Mouse (Mus musculus): ENCODE measurements around the gene Corin. TPM values are rescaled to one million over a fixed set of nuclear protein-coding genes. Genes with fewer than 3 reads are reported as not detected.

Gene Corin
- polyA plus RNA-seq, 1 experiment from 2014 or later = not detected

DNA sequence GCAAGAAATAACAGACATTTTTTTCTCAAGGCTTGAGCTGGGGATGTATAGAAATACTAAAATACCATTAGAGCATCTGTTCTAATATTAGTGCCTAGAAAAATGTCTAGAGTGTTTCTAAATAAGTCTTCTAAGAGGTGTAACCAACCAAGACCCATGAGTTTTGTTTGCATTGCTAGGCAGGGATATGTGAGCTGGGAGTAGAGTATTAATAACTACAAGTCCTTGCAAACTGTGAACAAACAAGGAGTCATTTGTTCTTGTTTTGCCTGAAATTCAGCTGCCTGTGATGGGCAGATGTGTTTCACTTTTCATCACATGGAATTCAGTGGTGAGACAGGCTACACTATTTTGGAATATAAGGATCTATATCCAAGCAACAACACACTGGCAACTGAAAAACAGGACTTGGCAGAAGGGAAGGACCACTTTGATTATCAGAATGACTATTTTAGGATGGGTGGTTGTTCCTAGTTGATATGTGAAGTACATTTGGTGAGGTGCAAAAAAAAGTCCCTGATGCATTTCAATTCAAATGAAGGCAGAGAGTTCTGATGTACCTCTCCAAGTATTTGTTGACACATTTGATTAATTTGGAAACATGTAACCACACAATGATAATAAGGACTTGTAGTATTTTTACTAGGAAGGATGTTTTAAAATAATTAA is 78.8 kb downstream of the Corin start:
- H3K4me1 ChIP-seq (ENCODE audit: control insufficient read depth, insufficient read depth, low read length) = no peaks in the 10 kb centered on the region

DNA sequence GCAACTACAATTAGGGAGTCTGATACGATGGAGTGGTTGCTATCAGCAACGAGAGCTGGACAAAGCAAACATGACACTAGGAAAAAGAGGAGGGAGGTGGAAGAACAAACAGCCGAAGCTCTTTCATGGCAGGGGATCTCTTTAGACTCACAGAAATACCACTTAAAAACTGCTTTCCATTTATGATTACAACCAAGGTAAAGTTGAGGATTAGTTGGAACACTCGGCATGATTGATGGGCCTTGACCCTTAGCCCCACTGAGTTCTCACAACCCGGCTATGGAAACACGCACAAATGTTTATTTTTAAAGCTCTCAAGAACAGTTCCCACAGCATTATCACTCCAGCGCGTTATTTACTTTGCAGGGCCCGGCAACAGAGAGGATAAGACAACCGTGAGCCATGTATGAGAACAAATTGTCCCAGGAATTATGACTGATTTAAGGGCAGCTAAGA is 92.4 kb downstream of the Corin start:
- Histone ChIP-seq H3K4me1 (ENCODE audit: control insufficient read depth, insufficient read depth, low read length) (no peaks in the 10 kb centered on the region), H3K4me2 (ENCODE audit: low read length) (no peak overlapping the region), H3K36me3 (ENCODE audit: control insufficient read depth, insufficient read depth, low read length) (no peaks in the 10 kb centered on the region), H3K4me3 (ENCODE audit: low read depth, low read length) (no peak overlapping the region), H3K27me3 (replicated peaks; ENCODE audit: control insufficient read depth, insufficient read depth, low read length) (no peaks in the 10 kb centered on the region), H3K27ac (ENCODE audit: low read depth, low read length) (no peak overlapping the region), H3K9ac (ENCODE audit: low read length) (no peak overlapping the region), H3K9me3 (replicated peaks; ENCODE audit: control insufficient read depth, low read length) (no peaks in the 10 kb centered on the region)
- DNase-seq (ENCODE audit: low spot score) = peak; percentile 27
- ATAC-seq = no peak
- 45% methylated on average over 10 of the region's 10 CpGs for WGBS

More for the DNA sequence above, 78.8 kb downstream of the Corin start:
- Histone ChIP-seq H3K9ac (ENCODE audit: low read length) (no peak overlapping the region), H3K36me3 (ENCODE audit: control insufficient read depth, insufficient read depth, low read length) (no peaks in the 10 kb centered on the region), H3K4me2 (ENCODE audit: low read length) (no peak overlapping the region), H3K9me3 (replicated peaks; ENCODE audit: control insufficient read depth, low read length) (no peaks in the 10 kb centered on the region), H3K27me3 (replicated peaks; ENCODE audit: control insufficient read depth, insufficient read depth, low read length) (no peaks in the 10 kb centered on the region), H3K4me3 (ENCODE audit: low read depth, low read length) (no peak overlapping the region), H3K27ac (ENCODE audit: low read depth, low read length) (no peak overlapping the region)
- ATAC-seq (no peak), DNase-seq (ENCODE audit: low spot score) (no peak)

DNA sequence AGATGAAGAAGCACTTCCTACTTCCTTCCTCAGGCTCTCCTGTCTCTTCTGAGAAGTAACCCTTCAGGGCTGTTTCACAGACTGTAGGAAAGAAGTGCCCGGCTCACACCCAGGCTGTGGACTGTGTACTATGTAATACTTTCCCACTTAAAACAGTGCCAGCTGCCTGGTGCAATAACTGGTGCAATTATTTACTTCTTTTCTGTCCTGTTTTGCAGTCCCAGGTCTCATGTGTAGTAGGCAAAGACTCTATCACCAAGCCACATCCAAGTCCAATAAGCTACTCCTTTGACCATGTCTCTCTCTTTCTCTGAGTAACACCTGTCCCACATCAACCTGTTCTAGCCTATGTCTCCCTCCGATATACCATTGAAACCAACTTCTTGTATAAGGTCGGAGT is 93.4 kb downstream of the Corin start:
- H3K27ac ChIP-seq (ENCODE audit: low read depth, low read length) = no peak overlapping the region
- H3K4me2 ChIP-seq (ENCODE audit: low read length) = no peak overlapping the region
- no peak overlapping the region for H3K4me3 ChIP-seq (ENCODE audit: low read depth, low read length)
- H3K9me3 ChIP-seq (replicated peaks; ENCODE audit: control insufficient read depth, low read length) = no peaks in the 10 kb centered on the region
- no peaks in the 10 kb centered on the region for H3K4me1 ChIP-seq (ENCODE audit: control insufficient read depth, insufficient read depth, low read length)
- no peak for DNase-seq (ENCODE audit: low spot score)
- ATAC-seq = no peak
- 89% methylated on average over 3 of the region's 3 CpGs for WGBS
- no peaks in the 10 kb centered on the region for H3K27me3 ChIP-seq (replicated peaks; ENCODE audit: control insufficient read depth, insufficient read depth, low read length)
- no peaks in the 10 kb centered on the region for H3K36me3 ChIP-seq (ENCODE audit: control insufficient read depth, insufficient read depth, low read length)
- no peak overlapping the region for H3K9ac ChIP-seq (ENCODE audit: low read length)

DNA sequence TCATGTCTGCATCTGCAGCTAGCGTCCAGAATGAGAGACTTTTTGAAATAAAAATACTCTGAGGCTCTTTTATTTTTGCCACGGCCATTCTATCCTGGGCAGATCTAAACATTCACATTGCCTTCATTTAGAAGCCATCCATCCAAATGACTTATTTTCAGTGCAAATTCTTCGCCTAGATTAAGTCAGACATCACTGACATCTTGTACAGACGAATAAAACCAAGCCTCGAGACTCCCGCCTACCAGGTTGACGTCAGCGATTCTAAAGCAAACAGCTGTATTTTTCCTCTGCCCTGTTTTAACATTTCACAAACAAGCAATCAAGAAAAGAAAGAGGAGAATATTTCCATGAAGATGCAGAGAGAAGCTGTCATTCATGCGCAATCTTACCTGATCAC is 100.9 kb downstream of the Corin start:
- Histone ChIP-seq H3K9me3 (replicated peaks; ENCODE audit: control insufficient read depth, low read length) (no peaks in the 10 kb centered on the region), H3K9ac (ENCODE audit: low read length) (no peak overlapping the region), H3K27me3 (replicated peaks; ENCODE audit: control insufficient read depth, insufficient read depth, low read length) (no peaks in the 10 kb centered on the region), H3K36me3 (ENCODE audit: control insufficient read depth, insufficient read depth, low read length) (no peaks in the 10 kb centered on the region), H3K4me3 (ENCODE audit: low read depth, low read length) (no peak overlapping the region), H3K4me1 (ENCODE audit: control insufficient read depth, insufficient read depth, low read length) (peaks cover 4% of the 10 kb centered on the region), H3K4me2 (ENCODE audit: low read length) (no peak overlapping the region), H3K27ac (ENCODE audit: low read depth, low read length) (no peak overlapping the region)
- WGBS = 84% methylated on average over 9 of the region's 9 CpGs
- DNase-seq (ENCODE audit: low spot score) (no peak), ATAC-seq (no peak)

DNA sequence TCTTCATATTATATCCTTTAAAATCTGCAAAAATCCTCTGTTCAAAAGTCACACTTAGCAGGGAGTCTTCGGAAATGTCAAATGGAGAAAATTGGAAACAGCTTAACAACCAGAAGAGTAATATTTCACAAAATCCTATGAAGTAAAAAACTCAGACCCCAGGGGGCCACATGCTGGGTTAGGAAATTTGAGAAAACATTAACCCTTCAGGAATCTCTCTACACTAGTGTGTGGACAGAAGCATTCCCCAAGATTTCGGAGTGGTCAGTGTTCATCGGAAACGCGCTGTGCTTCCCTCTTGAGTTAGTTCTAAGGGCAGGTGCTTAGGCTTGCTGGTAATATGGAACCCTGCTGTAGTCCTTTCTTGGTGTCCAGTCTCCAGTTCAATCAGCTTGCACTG is 101.4 kb downstream of the Corin start:
- Histone ChIP-seq H3K9ac (ENCODE audit: low read length) (no peak overlapping the region), H3K36me3 (ENCODE audit: control insufficient read depth, insufficient read depth, low read length) (no peaks in the 10 kb centered on the region), H3K9me3 (replicated peaks; ENCODE audit: control insufficient read depth, low read length) (no peaks in the 10 kb centered on the region), H3K4me2 (ENCODE audit: low read length) (no peak overlapping the region), H3K4me3 (ENCODE audit: low read depth, low read length) (no peak overlapping the region), H3K4me1 (ENCODE audit: control insufficient read depth, insufficient read depth, low read length) (peaks cover 4% of the 10 kb centered on the region), H3K27me3 (replicated peaks; ENCODE audit: control insufficient read depth, insufficient read depth, low read length) (no peaks in the 10 kb centered on the region), H3K27ac (ENCODE audit: low read depth, low read length) (no peak overlapping the region)
- no peak for ATAC-seq
- DNase-seq (ENCODE audit: low spot score) = no peak
- WGBS = 72% methylated on average over 5 of the region's 5 CpGs

DNA sequence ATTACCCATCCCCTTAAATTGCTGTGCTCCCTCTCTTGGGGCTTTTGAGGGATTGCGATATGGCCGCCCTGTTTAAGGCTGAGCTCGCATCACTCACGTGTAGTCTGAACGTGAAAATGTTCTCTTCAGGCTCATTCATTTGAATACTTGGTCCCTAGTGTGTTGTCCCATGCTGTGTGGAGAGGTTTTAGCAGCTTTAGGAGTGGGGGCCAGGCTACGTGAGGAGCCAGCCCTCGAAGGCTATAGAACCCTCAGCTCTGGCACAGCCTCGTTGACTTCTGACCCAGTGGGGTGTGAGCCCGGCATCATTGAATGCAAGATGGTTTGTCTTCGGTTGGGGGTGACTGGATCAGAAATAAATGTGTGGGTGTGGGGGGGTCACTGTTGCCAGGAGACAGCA is 102.5 kb downstream of the Corin start:
- Histone ChIP-seq H3K9ac (ENCODE audit: low read length) (no peak overlapping the region), H3K4me3 (ENCODE audit: low read depth, low read length) (no peak overlapping the region), H3K27me3 (replicated peaks; ENCODE audit: control insufficient read depth, insufficient read depth, low read length) (no peaks in the 10 kb centered on the region), H3K4me2 (ENCODE audit: low read length) (no peak overlapping the region), H3K27ac (ENCODE audit: low read depth, low read length) (no peak overlapping the region), H3K4me1 (ENCODE audit: control insufficient read depth, insufficient read depth, low read length) (peaks cover 4% of the 10 kb centered on the region), H3K9me3 (replicated peaks; ENCODE audit: control insufficient read depth, low read length) (no peaks in the 10 kb centered on the region), H3K36me3 (ENCODE audit: control insufficient read depth, insufficient read depth, low read length) (no peaks in the 10 kb centered on the region)
- WGBS = 65% methylated on average over 10 of the region's 10 CpGs
- ATAC-seq (no peak), DNase-seq (ENCODE audit: low spot score) (no peak)

DNA sequence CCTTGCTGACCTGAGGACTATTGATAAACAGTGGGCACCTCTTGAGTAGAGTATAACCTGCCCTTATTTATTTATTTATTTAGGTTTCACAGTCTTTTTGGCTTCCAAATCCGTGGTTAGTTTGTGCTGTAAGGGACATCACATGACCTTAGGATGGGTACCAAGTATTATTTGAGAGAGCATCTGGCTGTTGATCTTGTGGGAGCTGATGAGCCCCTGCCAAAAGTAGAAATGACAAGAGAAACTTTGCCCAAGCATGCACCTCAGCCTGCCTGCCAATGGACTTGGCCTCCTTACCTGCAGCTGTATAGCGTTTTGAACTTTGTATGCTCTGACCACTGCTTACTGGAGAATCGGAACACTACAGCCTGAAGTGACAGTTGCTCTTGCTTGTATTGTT is 103.0 kb downstream of the Corin start:
- no peak overlapping the region for H3K9ac ChIP-seq (ENCODE audit: low read length)
- H3K36me3 ChIP-seq (ENCODE audit: control insufficient read depth, insufficient read depth, low read length) = no peaks in the 10 kb centered on the region
- peaks cover 4% of the 10 kb centered on the region for H3K4me1 ChIP-seq (ENCODE audit: control insufficient read depth, insufficient read depth, low read length)
- no peak overlapping the region for H3K27ac ChIP-seq (ENCODE audit: low read depth, low read length)
- no peak overlapping the region for H3K4me3 ChIP-seq (ENCODE audit: low read depth, low read length)
- no peak for DNase-seq (ENCODE audit: low spot score)
- H3K27me3 ChIP-seq (replicated peaks; ENCODE audit: control insufficient read depth, insufficient read depth, low read length) = no peaks in the 10 kb centered on the region
- WGBS = 90% methylated on average over 3 of the region's 3 CpGs
- H3K9me3 ChIP-seq (replicated peaks; ENCODE audit: control insufficient read depth, low read length) = no peaks in the 10 kb centered on the region
- no peak for ATAC-seq
- H3K4me2 ChIP-seq (ENCODE audit: low read length) = no peak overlapping the region

DNA sequence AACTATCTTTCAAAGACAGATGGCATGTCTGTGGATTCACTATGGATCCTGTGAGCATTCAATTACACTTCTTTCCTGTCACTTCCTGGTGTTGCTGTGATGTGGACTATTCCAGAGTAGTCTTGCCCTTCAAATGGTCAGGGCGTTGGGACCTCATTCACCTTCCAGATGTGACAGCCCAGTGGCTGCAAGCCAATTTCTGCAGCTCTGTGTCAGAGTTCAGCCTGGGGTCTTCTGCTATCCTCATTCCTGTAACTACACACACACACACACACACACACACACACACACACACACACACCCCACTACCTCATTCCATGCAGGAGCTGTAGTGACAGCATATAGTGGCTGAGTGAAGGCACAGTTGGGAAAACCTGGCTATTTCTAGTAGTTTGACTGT is 122.1 kb downstream of the Corin start:
- Histone ChIP-seq H3K27me3 (replicated peaks; ENCODE audit: control insufficient read depth, insufficient read depth, low read length) (no peaks in the 10 kb centered on the region), H3K9ac (ENCODE audit: low read length) (no peak overlapping the region), H3K4me3 (ENCODE audit: low read depth, low read length) (no peak overlapping the region), H3K4me1 (ENCODE audit: control insufficient read depth, insufficient read depth, low read length) (no peaks in the 10 kb centered on the region), H3K9me3 (replicated peaks; ENCODE audit: control insufficient read depth, low read length) (no peaks in the 10 kb centered on the region), H3K27ac (ENCODE audit: low read depth, low read length) (no peak overlapping the region), H3K4me2 (ENCODE audit: low read length) (no peak overlapping the region), H3K36me3 (ENCODE audit: control insufficient read depth, insufficient read depth, low read length) (no peaks in the 10 kb centered on the region)
- WGBS = 88% methylated on average over 1 of the region's 1 CpGs
- ATAC-seq = no peak
- DNase-seq (ENCODE audit: low spot score) = no peak

DNA sequence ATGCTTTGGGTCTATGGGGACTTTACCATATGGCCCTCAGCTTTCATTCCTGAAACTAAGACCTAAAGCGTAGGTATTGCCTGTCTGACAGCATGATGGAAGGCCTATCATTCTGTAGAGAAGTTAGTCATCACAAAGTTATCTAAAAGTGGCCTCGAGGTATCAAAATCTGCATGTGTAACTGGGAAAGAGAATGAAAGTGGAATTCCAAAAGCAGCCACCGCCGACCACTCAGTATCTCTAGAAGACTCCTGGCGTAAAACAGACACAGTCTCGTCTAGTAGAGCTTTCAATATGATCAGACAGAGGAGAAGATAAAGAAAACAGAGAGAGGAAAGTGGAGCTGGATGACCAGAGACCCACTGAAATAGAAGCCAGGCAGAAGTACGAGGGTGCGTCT is 123.7 kb downstream of the Corin start:
- DNase-seq (ENCODE audit: low spot score) (no peak), ATAC-seq (no peak)
- no peak overlapping the region for H3K9ac ChIP-seq (ENCODE audit: low read length)
- no peak overlapping the region for H3K4me2 ChIP-seq (ENCODE audit: low read length)
- H3K9me3 ChIP-seq (replicated peaks; ENCODE audit: control insufficient read depth, low read length) = no peaks in the 10 kb centered on the region
- H3K36me3 ChIP-seq (ENCODE audit: control insufficient read depth, insufficient read depth, low read length) = no peaks in the 10 kb centered on the region
- H3K4me3 ChIP-seq (ENCODE audit: low read depth, low read length) = no peak overlapping the region
- no peaks in the 10 kb centered on the region for H3K27me3 ChIP-seq (replicated peaks; ENCODE audit: control insufficient read depth, insufficient read depth, low read length)
- 74% methylated on average over 8 of the region's 8 CpGs for WGBS
- H3K27ac ChIP-seq (ENCODE audit: low read depth, low read length) = no peak overlapping the region
- no peaks in the 10 kb centered on the region for H3K4me1 ChIP-seq (ENCODE audit: control insufficient read depth, insufficient read depth, low read length)

Measured in forebrain, embryonic 14.5 days (tissue).